Mouse (Mus musculus): Measurements from ENCODE around the gene Rbfox3.

- TF ChIP-seq GATA1 (IDR thresholded peaks at IDR 0.05; ENCODE audit: borderline replicate concordance, low read length), result no peak
- TF ChIP-seq CTCF (IDR thresholded peaks at IDR 0.05; ENCODE audit: low read depth, low read length), result no peak
- no peak for TF ChIP-seq POLR2AphosphoS5 (IDR thresholded peaks at IDR 0.05; ENCODE audit: insufficient replicate concordance, low read depth, low read length)
These were observed 70.4 kb downstream of the Rbfox3 start for GRCm38 (mm10) chr11:118840992-118841391.

Measured in G1E (cell line).